Mouse (Mus musculus): ENCODE measurements around the gene Fbxo42.

DNA sequence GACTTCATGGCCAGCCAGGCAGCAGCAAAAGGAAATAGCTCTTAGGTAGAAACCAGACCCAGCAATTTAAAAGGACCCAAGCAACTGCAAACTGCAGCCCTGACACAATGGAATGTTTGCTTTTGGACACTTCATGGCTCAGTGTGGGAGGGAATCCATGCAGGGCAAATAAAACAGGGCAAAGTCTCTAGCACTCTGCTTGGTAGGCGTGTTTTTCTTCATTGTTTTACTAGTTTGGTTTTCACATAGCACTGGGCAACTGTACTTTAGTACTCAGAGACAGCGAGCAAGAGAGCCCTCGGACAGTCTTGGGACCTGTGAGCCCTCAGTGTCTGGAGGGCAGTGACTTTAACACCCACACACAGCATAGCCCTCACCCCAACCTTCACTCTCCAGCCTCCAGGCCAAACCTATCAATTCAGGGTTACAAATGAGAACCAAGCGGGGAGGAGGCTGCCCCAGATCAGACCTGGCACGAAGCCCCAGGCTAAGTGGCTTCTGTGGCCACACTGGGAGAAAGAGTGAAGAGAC lies 16.1 kb upstream of the Fbxo42 start:
- no peak for TF ChIP-seq CTCF (IDR thresholded peaks at IDR 0.05; ENCODE audit: borderline replicate concordance, insufficient read depth, low read length)
- no peak for TF ChIP-seq POLR2A (IDR thresholded peaks at IDR 0.05; ENCODE audit: low read depth, low read length)
